Mouse (Mus musculus): ENCODE data around the gene Ednrb.

The Ednrb gene

GRCm38 (mm10) chr14:103769319-103770245 lies 74.6 kb downstream of the Ednrb start:
- no peak for DNase-seq (ENCODE audit: extremely low read depth, insufficient read length, low spot score)

DNA sequence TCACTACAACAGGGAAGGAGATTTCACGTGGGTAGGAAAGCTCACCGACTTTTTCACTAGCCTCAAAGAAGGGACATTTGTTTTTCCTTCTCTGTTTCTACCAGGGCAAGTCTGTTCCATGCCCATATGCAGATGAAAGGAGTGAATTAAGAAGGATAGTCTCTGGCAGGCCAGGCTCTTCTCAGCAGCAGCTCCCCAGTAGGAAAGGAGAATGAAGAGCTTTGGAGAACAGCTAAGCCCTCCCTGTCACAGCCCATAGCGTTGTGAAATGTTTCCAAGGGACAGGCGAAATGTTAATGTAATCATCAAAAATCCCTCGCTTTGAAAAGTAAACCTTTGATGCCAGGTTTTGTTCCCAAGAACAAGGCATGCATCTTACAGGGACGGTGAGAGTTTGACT lies 76.7 kb downstream of the Ednrb start:
- no peak for DNase-seq (ENCODE audit: extremely low read depth, insufficient read length, low spot score)

Measured in 3134 (cell line).